Mouse (Mus musculus) heart, embryonic 16.5 days (tissue): ENCODE measurements around the gene E2f4. TPM values are rescaled to one million over a fixed set of nuclear protein-coding genes. Genes with fewer than 3 reads are reported as not detected.

Source experiments
- ATAC-seq: fragments of 200-750 bp; cut with Nextera tagmentation; replicated peaks from 2 replicates; pipeline ENCODE4 v1.8.0; 2017; ENCODE audit warnings: moderate number of reproducible peaks; ENCODE audit not compliant: insufficient read depth, low FRiP score; ENCODE audit errors: extremely low read depth
- H3K27ac ChIP-seq: fragments of 300-500 bp; sonication (generic); 2 replicates; pipeline ENCODE4 v1.5.1; 2014; ENCODE audit warnings: mild to moderate bottlenecking, low read length, control low read depth, moderate library complexity
- H3K27me3 ChIP-seq: fragments of 300-500 bp; sonication (generic); 2 replicates; pipeline ENCODE4 v1.6.1; 2014; ENCODE audit warnings: low read length, mixed read lengths; ENCODE audit not compliant: control insufficient read depth, insufficient read depth
- H3K36me3 ChIP-seq: fragments of 300-500 bp; sonication (generic); 2 replicates; pipeline ENCODE4 v1.6.1; 2014; ENCODE audit not compliant: control insufficient read depth, insufficient read depth
- H3K4me1 ChIP-seq: fragments of 300-500 bp; sonication (generic); 2 replicates; pipeline ENCODE4 v1.6.1; 2014; ENCODE audit warnings: low read length, mixed read lengths; ENCODE audit not compliant: control insufficient read depth, insufficient read depth
- H3K4me2 ChIP-seq: fragments of 300-500 bp; sonication (generic); 2 replicates; pipeline ENCODE4 v1.6.1; 2014; ENCODE audit warnings: low read depth, mild to moderate bottlenecking, control low read depth, low read length
- H3K4me3 ChIP-seq: fragments of 300-500 bp; sonication (generic); 2 replicates; pipeline ENCODE4 v1.5.1; 2014; ENCODE audit warnings: mild to moderate bottlenecking, control low read depth, low read length
- H3K9ac ChIP-seq: fragments of 300-500 bp; sonication (generic); 2 replicates; pipeline ENCODE4 v1.6.1; 2014; ENCODE audit warnings: low read length, control low read depth
- H3K9me3 ChIP-seq: fragments of 300-500 bp; sonication (generic); replicated peaks from 2 replicates; pipeline ENCODE4 v1.6.1; 2016; ENCODE audit warnings: low read length; ENCODE audit not compliant: control insufficient read depth
- WGBS: fragments of 180-500 bp; shearing (Covaris S2); extraction: QIAGEN DNeasy Blood & Tissue Kit; methylation state at CpG from one replicate; pipeline ENCODE4 v1.1.7; 2014; 5-methylcytosine and 5-hydroxymethylcytosine counted together
- polyA plus RNA-seq: library from polyadenylated mRNA; unstranded; fragments of >200 nt; fragmentation: Nextera tagmentation; extraction: Ambion mirVana; gene quantifications from 2 replicates; pipeline ENCODE4 v1.2.1, GENCODE M21; 2015

E2f4 gene
- polyA plus RNA-seq, 1 experiment from 2014 or later = 61.1 TPM

DNA sequence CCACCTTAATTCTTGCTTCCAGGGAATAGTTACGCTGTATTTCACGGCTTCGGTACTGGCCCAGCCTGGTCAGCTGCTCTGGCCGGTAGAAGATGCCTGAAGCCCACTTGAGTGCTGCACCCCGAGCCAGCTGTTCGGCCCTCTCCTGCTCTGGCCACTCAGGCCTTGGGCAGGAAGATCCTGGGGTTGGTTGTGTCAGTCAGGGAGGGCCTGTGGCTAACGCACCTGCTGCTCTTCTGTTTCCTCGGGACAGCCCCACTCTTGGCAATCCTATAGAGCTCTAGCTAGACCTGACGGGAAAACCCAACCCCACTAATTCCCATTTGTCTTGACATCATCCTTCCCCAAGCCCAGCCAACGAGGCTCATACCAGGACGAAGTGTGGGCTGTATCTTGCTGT lies 2.2 kb upstream of the E2f4 start:
- H3K4me3 ChIP-seq = peak overlapping the region; percentile 37
- H3K27me3 ChIP-seq = peaks cover 6% of the 10 kb centered on the region; the same call in 1 of the 2 replicates
- H3K4me1 ChIP-seq = peaks cover 24% of the 10 kb centered on the region
- H3K4me2 ChIP-seq = peak overlapping the region; percentile 52
- peak overlapping the region; percentile 31 for H3K9ac ChIP-seq
- no peaks in the 10 kb centered on the region for H3K9me3 ChIP-seq
- H3K27ac ChIP-seq = peak overlapping the region; percentile 56
- 57% methylated on average over 11 of the region's 11 CpGs for WGBS
- no peak for ATAC-seq
- H3K36me3 ChIP-seq = peaks cover 9% of the 10 kb centered on the region

DNA sequence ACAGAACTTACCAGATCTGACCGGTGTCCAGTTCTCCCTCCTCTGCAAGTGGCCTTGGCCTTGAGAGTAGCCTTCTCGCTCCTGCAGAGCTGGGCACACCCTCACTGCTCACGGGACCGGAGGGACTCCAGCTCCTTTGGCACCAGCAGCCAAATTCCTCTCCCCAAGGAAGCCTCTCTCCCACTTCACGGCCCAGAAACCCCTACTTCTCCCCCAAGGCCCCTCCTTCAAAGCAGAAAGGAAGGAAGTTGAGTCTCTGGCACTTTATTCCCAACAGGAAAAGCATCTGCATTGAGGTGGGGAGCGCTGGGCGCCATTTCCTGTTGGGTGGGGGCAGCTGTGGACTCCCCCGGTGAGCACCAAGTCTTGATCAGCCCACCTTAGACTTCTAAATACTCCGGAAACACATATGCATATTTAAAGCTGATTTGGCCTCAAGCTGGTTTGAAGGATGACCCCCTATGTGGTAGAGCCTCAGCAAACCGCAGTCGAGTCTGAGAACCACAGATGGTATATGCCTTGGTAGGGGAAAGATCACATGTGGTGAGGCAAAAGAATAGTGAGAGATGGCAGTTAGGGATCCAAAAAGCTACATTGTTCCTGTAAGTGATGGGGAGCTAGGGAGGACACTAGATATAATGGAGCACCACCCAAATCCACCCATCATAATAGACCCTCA lies 1.4 kb upstream of the E2f4 start, which contains the start of gene Exoc3l:
Exoc3l (minus strand) TSS at position 207 of the 679 bp plus-strand sequence.
- ATAC-seq = no peak
- Histone ChIP-seq H3K27me3 (no peaks in the 10 kb centered on the region), H3K9me3 (no peaks in the 10 kb centered on the region), H3K4me2 (peak within 1 kb of the TSS; percentile 98), H3K4me3 (peak within 1 kb of the TSS; percentile 89), H3K4me1 (peaks cover 19% of the 10 kb centered on the region), H3K27ac (peak within 1 kb of the TSS; percentile 79), H3K9ac (peak within 1 kb of the TSS; percentile 92), H3K36me3 (peaks cover 17% of the 10 kb centered on the region)
- WGBS = 38% methylated on average over 11 of the region's 11 CpGs

DNA sequence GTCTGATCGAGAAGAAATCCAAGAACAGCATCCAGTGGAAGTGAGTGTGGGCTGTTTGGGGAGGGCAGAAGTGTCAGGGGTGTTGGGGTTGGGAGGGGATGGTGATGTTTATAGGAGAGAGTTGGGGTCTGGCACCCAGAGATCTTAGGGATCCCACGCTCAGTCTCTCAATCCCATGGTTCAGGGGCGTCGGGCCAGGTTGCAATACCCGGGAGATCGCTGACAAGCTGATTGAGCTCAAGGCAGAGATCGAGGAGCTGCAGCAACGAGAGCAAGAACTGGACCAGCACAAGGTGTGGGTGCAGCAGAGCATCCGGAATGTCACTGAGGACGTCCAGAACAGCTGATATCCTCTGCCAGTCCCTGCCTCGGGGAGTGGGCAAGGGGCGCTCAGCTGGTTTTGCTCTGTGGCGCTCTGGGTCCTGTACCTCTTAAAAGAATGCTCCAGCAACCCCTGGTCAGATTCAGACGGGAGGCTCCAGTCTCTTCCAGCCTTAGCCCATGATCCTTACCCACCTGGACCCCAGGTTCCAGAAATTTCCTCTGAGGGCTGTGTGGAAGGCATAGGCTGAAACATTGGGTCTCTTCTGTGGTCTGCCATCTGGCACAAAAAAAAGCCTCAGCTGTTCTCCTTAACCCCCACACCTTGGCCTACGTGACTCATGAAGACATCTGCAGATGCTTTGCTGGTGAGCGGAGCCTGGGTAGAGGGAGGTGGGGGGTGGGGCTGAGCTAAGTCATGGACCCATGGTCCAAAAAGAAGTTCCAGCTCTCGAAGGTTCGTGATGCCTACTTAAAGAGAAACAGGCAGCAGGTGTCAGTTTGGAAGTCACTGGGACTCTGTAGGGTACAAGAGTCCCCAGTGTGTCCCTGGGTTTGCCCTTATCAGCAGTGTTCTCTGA lies 1.1 kb downstream of the E2f4 start:
- Histone ChIP-seq H3K9me3 (no peaks in the 10 kb centered on the region), H3K4me2 (peak overlapping the region; percentile 98), H3K27ac (peak overlapping the region; percentile 79; the same call in 1 of the 2 replicates), H3K9ac (peak overlapping the region; percentile 92), H3K4me3 (peak overlapping the region; percentile 89), H3K36me3 (peaks cover 34% of the 10 kb centered on the region), H3K4me1 (peaks cover 21% of the 10 kb centered on the region), H3K27me3 (no peaks in the 10 kb centered on the region)
- no peak for ATAC-seq
- WGBS = 45% methylated on average over 18 of the region's 18 CpGs

DNA sequence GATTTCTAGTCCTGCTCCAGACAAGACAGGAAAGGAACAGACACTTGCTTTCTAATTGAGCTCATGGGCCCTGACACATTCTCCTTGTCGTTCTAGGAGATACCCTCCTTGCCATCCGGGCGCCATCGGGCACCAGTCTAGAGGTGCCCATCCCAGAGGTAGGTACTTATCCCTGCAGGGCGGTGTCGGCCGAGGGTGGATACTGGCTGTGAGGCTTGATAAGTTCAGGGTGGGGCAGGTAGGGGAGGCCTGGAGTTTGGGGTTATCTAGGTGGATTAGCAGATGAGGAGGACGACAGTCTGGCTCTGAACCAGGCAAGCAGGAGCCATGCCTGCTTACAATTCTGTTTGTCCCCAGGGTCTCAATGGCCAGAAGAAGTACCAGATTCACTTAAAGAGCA lies 2.5 kb downstream of the E2f4 start:
- H3K27ac ChIP-seq = no peak overlapping the region
- no peak overlapping the region for H3K4me2 ChIP-seq
- no peak overlapping the region for H3K9ac ChIP-seq
- H3K9me3 ChIP-seq = no peaks in the 10 kb centered on the region
- H3K4me3 ChIP-seq = no peak overlapping the region
- peaks cover 37% of the 10 kb centered on the region for H3K36me3 ChIP-seq
- WGBS = 87% methylated on average over 8 of the region's 8 CpGs
- no peaks in the 10 kb centered on the region for H3K27me3 ChIP-seq
- no peak for ATAC-seq
- H3K4me1 ChIP-seq = peaks cover 34% of the 10 kb centered on the region

DNA sequence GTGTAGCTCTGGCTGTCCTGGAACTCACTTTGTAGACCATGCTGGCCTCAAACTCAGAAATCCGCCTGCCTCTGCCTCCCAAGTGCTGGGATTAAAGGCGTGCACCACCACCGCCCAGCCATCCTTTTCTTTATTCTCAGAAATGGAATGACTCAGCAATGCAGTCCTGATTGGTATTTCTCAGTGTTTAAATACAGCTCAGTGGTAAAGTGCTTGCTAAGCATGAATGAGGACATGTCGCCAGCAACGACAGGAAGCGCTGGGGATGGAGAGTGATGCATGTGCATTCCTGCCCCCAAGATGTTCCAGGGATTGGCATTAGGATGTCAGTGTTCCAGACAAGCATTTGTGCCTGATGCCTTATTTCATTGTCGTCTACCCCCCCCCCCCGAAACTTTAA lies 5.9 kb downstream of the E2f4 start:
- H3K4me2 ChIP-seq = no peak overlapping the region
- H3K36me3 ChIP-seq = peaks cover 40% of the 10 kb centered on the region
- no peak overlapping the region for H3K9ac ChIP-seq
- H3K4me1 ChIP-seq = peaks cover 39% of the 10 kb centered on the region
- no peaks in the 10 kb centered on the region for H3K9me3 ChIP-seq
- H3K27ac ChIP-seq = no peak overlapping the region
- no peaks in the 10 kb centered on the region for H3K27me3 ChIP-seq
- WGBS = 75% methylated on average over 8 of the region's 8 CpGs
- ATAC-seq = no peak
- H3K4me3 ChIP-seq = no peak overlapping the region

DNA sequence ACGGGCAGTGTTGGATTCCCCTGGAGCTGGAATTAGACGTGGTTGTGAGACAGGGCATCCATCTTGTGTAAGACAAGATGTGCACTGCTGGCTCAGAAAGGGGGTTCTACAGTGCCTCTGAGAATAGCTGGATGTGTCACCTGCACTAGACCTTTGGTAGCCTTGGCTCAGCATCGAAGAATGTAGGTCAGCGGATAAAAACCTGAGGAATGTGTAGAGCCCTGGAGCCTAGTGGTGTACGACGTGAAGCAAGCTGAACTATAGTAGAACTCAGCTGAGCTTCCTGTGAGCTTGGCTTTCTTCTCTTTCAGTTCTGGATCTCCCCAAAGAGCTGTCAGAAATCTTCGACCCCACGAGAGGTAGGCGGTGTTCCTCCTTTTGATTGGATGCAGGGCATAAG lies 6.4 kb downstream of the E2f4 start:
- WGBS = 57% methylated on average over 9 of the region's 9 CpGs
- H3K4me2 ChIP-seq = no peak overlapping the region
- no peak overlapping the region for H3K9ac ChIP-seq
- H3K9me3 ChIP-seq = no peaks in the 10 kb centered on the region
- peak overlapping the region; percentile 56 for H3K27ac ChIP-seq
- H3K4me3 ChIP-seq = no peak overlapping the region
- peaks cover 34% of the 10 kb centered on the region for H3K4me1 ChIP-seq
- peaks cover 43% of the 10 kb centered on the region for H3K36me3 ChIP-seq
- ATAC-seq = no peak
- H3K27me3 ChIP-seq = no peaks in the 10 kb centered on the region

DNA sequence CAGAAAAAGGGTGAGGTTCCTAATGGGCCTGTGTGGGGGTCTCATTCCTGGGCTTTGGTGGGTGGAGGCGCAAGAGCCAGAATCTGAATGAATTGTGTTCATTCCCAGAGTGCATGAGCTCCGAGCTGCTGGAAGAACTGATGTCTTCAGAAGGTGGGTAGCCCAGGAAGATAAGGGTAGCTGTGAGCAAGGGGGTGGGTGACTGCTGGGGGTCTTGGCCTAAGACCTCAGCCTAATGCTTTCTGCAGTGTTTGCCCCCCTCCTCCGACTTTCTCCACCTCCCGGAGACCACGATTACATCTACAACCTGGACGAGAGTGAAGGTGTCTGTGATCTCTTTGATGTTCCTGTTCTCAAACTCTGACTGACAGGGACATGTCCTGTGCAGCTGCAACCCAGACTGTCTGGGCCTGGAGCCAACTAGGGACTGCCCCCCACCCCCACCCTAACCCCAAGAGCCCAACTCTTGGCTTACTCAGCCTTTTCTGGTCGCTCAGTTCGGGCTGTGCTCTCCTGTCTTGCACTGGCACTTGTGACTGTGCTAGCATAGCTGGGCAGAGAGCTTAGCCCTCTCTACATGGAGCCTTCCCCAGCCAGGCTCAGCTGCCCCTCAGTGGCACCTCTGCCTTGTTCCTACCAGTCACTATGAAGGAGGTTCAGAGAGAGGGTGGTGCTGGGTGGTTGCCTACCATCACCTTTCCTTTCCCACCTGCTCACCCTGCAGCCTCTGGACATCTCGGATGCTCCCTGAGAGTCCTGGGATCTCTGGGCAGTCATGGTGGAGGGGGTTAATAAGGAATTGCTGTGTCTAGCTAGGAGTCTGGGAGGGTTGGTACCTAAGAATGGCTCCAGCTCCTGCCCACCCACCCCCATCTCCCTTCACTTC lies 7.1 kb downstream of the E2f4 start:
- peaks cover 32% of the 10 kb centered on the region for H3K4me1 ChIP-seq
- WGBS = 33% methylated on average over 9 of the region's 9 CpGs
- H3K4me3 ChIP-seq = no peak overlapping the region
- H3K36me3 ChIP-seq = peaks cover 41% of the 10 kb centered on the region
- no peak overlapping the region for H3K4me2 ChIP-seq
- peak overlapping the region; percentile 13; the same call in 1 of the 2 replicates for H3K9ac ChIP-seq
- no peaks in the 10 kb centered on the region for H3K9me3 ChIP-seq
- no peaks in the 10 kb centered on the region for H3K27me3 ChIP-seq
- peak; percentile 45 for ATAC-seq
- peak overlapping the region; percentile 56 for H3K27ac ChIP-seq

DNA sequence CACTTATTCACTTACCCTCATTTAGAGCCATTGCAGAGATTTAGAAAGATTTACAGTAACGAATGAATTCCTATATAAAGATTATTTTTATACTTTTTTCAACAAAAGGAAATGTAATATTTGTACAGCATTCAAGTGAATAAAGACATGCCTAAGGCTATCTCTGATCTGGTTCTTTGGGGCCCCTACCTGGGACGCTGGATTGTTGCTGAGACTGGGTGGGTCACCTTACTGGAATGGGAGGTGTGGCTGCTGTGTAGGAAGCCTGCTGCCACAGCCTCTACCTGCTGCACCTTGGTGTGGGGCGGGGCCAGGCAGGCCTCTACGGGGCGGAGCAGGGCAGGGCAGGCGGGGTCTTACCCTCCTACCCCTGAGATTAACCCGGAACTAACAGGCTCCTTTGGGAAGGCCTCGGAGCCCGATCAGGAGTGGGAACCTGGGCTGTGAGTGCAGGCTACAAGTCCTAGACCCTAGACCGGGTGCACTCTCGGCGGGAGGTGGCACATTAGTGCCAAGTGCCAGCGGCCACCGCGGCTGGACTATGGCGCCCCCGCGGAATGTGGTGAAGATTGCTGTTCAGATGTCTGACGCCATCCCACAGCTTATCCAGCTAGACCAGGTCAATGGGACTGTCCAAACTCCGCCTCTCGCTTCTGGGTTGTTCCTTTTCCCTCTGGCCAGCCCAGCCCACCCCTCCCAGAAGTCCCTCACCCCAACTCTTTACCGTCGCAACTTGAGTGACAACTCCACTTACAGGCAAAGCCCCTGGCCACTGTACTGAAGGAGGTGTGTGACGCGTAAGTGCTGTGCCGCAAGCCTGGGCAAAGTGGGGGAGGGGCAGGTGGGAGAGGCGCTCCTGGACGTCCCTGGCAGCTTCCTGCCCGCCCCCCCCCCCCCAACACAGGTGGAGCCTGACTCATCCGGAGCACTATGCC lies 8.0 kb downstream of the E2f4 start, which contains the start of gene Elmo3:
Elmo3 (plus strand) TSS at position 391 of the 935 bp plus-strand sequence.
- ATAC-seq = peak; percentile 49
- peaks cover 32% of the 10 kb centered on the region for H3K36me3 ChIP-seq
- peak within 1 kb of the TSS; percentile 51 for H3K4me3 ChIP-seq
- H3K9ac ChIP-seq = peak within 1 kb of the TSS; percentile 74
- peak within 1 kb of the TSS; percentile 77 for H3K27ac ChIP-seq
- H3K9me3 ChIP-seq = no peaks in the 10 kb centered on the region
- peak within 1 kb of the TSS; percentile 79 for H3K4me2 ChIP-seq
- 9% methylated on average over 27 of the region's 30 CpGs for WGBS
- no peaks in the 10 kb centered on the region for H3K27me3 ChIP-seq
- H3K4me1 ChIP-seq = peaks cover 32% of the 10 kb centered on the region
